Mouse (Mus musculus) small intestine, adult 2 months (tissue): ENCODE measurements around the gene Sept5.

ENCODE experiments used
- CTCF ChIP-seq: fragments of 200-500 bp; IDR thresholded peaks from 2 replicates; pipeline ENCODE4 v1.5.1; 2012; ENCODE audit warnings: low read depth, mild to moderate bottlenecking, control low read depth, inconsistent platforms, low read length, moderate library complexity, mixed read lengths; ENCODE audit not compliant: insufficient replicate concordance, insufficient read length; ENCODE audit errors: extremely low read depth
- POLR2A ChIP-seq: fragments of 200-500 bp; IDR thresholded peaks from 2 replicates; pipeline ENCODE4 v1.6.1; 2012; ENCODE audit warnings: low read depth, mild to moderate bottlenecking, control low read depth, inconsistent platforms, low read length, moderate library complexity

DNA sequence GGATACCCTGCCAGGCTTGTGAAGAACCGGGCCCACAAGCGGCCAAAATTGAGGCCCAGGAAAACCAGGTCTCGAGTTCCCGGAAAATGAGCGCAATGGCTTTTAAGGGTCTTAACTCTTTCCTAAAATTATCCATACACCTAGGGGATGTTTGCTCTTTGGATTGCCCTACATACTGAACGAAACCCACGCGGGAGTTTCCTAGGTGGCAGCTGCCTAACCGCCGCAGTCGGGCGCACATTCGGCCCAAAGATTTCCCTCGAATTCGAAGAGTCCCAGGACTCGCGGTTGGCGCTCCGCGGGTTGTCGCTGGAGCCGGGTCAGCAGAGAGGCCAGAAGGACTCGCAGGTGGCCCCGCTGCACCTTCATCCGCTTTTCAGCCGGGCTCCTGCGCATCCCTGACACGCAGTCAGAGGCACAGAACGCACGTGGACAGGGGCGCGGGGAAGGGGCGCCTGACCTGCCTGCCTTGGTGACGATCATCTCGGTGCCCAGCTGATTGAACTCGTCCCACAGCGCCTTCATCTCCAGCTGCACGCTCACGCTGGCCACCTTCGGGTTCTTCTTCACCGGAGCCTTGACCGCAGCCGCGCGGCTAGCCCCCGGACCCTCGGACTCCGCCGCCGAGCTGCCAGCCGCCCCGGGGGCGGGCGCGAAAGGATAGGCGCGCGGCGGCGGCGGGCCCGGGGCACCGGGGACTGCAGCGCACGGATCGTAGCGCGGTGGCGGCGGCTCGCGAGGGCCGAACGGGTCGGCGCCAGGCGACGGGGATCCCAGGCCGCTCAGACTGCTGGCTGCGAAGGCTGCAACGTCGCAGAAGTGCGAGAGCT, 43.5 kb downstream of the Sept5 start:
- no peak for TF ChIP-seq POLR2A
- no peak for TF ChIP-seq CTCF
